Mouse (Mus musculus) erythroblast, embryonic 14.5 days (primary cell): ENCODE data around the gene Ccdc96.

ENCODE experiments used
- GATA1 ChIP-seq: IDR thresholded peaks from 2 replicates; pipeline ENCODE4 v1.6.1; 2012; ENCODE audit warnings: low read length, inconsistent platforms, mixed read lengths
- TAL1 ChIP-seq: IDR thresholded peaks from 3 replicates; pipeline ENCODE4 v1.6.1; 2012; ENCODE audit warnings: low read length, inconsistent platforms, mixed read lengths

DNA sequence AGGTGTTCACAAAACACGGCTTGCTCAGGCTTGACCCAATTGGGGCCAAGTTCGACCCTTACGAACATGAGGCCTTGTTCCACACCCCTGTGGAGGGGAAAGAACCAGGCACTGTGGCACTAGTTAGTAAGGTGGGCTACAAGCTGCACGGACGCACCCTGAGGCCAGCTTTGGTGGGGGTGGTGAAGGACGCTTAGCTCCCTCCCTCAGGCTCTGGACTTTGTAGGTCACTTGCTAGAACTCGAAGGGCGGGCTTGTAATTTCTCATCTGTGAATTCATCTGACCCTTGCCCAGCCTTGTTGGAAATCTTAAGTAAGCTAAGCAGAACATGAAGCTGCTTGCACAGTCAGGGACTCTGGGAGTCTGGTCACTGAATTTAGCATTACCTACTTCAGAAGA, 13.2 kb upstream of the Ccdc96 start:
- TF ChIP-seq GATA1 (no peak), TAL1 (no peak)
